Mouse (Mus musculus): ENCODE results near the gene Kat2a.

Gene Kat2a

GRCm38 (mm10) chr11:100710528-100710927, 1.7 kb downstream of the Kat2a start:
- no peak for DNase-seq (ENCODE audit: low spot score)

- no peak for DNase-seq (ENCODE audit: low spot score)
Observed at GRCm38 (mm10) chr11:100709201-100709810, 3.0 kb downstream of the Kat2a start.

- DNase-seq (ENCODE audit: low spot score), result no peak
Observed at GRCm38 (mm10) chr11:100705095-100705747, 7.0 kb downstream of the Kat2a start.

GRCm38 (mm10) chr11:100703851-100704531, 8.3 kb downstream of the Kat2a start, which contains the start of gene Dhx58:
Dhx58 (minus strand) TSS chr11:100704271.
- DNase-seq (ENCODE audit: low spot score), result no peak

- DNase-seq (ENCODE audit: low spot score), result no peak
Observed at GRCm38 (mm10) chr11:100703366-100703765, 8.9 kb downstream of the Kat2a start.

- DNase-seq (ENCODE audit: low spot score), result no peak
Observed at GRCm38 (mm10) chr11:100702906-100703305, 9.4 kb downstream of the Kat2a start.

GRCm38 (mm10) chr11:100702081-100702851, 10.0 kb downstream of the Kat2a start:
- DNase-seq (ENCODE audit: low spot score), result peak; percentile 70

- DNase-seq (ENCODE audit: low spot score), result peak; percentile 59
Observed at GRCm38 (mm10) chr11:100701301-100701700, 11.0 kb downstream of the Kat2a start.

- no peak for DNase-seq (ENCODE audit: low spot score)
Observed at GRCm38 (mm10) chr11:100700710-100701109, 11.6 kb downstream of the Kat2a start.

GRCm38 (mm10) chr11:100697921-100698320, 14.3 kb downstream of the Kat2a start:
- DNase-seq (ENCODE audit: low spot score), result no peak

GRCm38 (mm10) chr11:100694926-100695325, 17.3 kb downstream of the Kat2a start:
- peak; percentile 71 for DNase-seq (ENCODE audit: low spot score)

- no peak for DNase-seq (ENCODE audit: low spot score)
Observed at GRCm38 (mm10) chr11:100693154-100693553, 19.1 kb downstream of the Kat2a start.

GRCm38 (mm10) chr11:100692164-100692616, 20.1 kb downstream of the Kat2a start, which contains the start of gene Zfp385c:
Zfp385c (minus strand) TSS chr11:100692455.
- DNase-seq (ENCODE audit: low spot score), result no peak

GRCm38 (mm10) chr11:100690389-100690788, 21.9 kb downstream of the Kat2a start:
- no peak for DNase-seq (ENCODE audit: low spot score)

GRCm38 (mm10) chr11:100688443-100688842, 23.8 kb downstream of the Kat2a start:
- DNase-seq (ENCODE audit: low spot score), result no peak

GRCm38 (mm10) chr11:100687265-100687664, 25.0 kb downstream of the Kat2a start:
- no peak for DNase-seq (ENCODE audit: low spot score)

GRCm38 (mm10) chr11:100685371-100685770, 26.9 kb downstream of the Kat2a start:
- DNase-seq (ENCODE audit: low spot score), result no peak

GRCm38 (mm10) chr11:100684084-100684483, 28.2 kb downstream of the Kat2a start:
- DNase-seq (ENCODE audit: low spot score), result no peak

GRCm38 (mm10) chr11:100682526-100682925, 29.7 kb downstream of the Kat2a start:
- no peak for DNase-seq (ENCODE audit: low spot score)

- no peak for DNase-seq (ENCODE audit: low spot score)
Observed at GRCm38 (mm10) chr11:100681826-100682225, 30.4 kb downstream of the Kat2a start.

- no peak for DNase-seq (ENCODE audit: low spot score)
Observed at GRCm38 (mm10) chr11:100677810-100678209, 34.5 kb downstream of the Kat2a start.

- peak; percentile 55 for DNase-seq (ENCODE audit: low spot score)
Observed at GRCm38 (mm10) chr11:100673169-100673568, 39.1 kb downstream of the Kat2a start.
